Mouse (Mus musculus): ENCODE data around the gene Bglap3.

DNA sequence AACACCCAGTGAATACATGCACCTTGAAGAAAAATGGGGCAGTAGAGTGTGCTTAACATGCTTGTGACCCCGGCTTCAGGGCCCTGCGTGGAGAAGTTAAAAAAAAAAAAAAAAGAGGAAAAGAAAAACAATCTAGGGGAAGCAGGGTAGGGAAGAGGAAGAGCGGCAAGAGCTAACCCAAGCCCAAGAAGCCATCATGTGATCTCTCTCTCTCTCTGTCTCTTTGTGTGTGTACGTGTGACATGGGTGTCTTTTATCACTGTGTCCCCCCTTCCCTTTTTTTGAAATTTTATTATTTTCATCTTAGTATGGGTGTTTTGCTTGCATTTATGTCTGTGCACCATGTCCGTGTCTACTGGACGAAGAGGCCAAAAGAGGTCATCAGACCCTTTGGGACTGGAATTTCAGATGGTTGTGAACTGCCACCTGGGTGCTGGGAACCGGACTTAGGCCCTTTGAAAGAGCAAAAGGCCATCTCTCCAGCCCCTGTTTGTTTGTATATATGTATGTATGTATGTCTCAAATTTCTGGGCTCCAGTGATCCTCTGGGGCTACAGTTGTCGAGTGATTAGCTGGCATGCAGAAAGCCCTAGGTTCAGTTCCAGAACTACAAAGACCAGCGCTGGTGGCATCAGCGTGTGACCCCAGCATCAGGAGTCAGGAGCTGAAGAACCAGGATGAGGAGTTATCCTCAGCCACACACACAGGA is 31.1 kb upstream of the Bglap3 start:
- TF ChIP-seq CTCF (IDR thresholded peaks at IDR 0.05; ENCODE audit: borderline replicate concordance, insufficient read depth, low read length): no peak
- TF ChIP-seq POLR2A (IDR thresholded peaks at IDR 0.05; ENCODE audit: low read depth, low read length): no peak
